Mouse (Mus musculus) macrophage (primary cell): Measurements from ENCODE around the gene Olfr472. TPM values are rescaled to one million over a fixed set of nuclear protein-coding genes. Genes with fewer than 3 reads are reported as not detected.
"Not testable (repeated sequence)": the region's sequence is repeated elsewhere in the genome, so short reads cannot be mapped to it uniquely, and the experiment has no call there.

Source experiments
- H3K27ac ChIP-seq: fragments of 350-480 bp; formaldehyde crosslinking; 2 replicates; pipeline ENCODE4 v1.9.0; 2021
- H3K36me3 ChIP-seq: fragments of 350-480 bp; formaldehyde crosslinking; 2 replicates; pipeline ENCODE4 v1.9.0; 2021; ENCODE audit errors: inconsistent target
- H3K4me3 ChIP-seq: fragments of 350-480 bp; formaldehyde crosslinking; 2 replicates; pipeline ENCODE4 v1.9.0; 2021; ENCODE audit errors: inconsistent target
- H3K79me2 ChIP-seq: fragments of 350-480 bp; formaldehyde crosslinking; 2 replicates; pipeline ENCODE4 v1.9.0; 2021; ENCODE audit errors: inconsistent target
- WGBS: methylation state at CpG from one replicate; pipeline ENCODE4 v1.1.7; 2026; ENCODE audit warnings: inconsistent platforms; ENCODE audit not compliant: missing documents; 5-methylcytosine and 5-hydroxymethylcytosine counted together
- polyA plus RNA-seq: library from polyadenylated mRNA; stranded (reverse); fragments of 250-400 nt; gene quantifications from 3 replicates; pipeline ENCODE4 v1.2.4, GENCODE M21; 2018; ENCODE audit warnings: inconsistent platforms
- total RNA-seq, 78 experiments: library from RNA; depleted of rRNA; stranded (reverse); fragments of 250-400 nt; gene quantifications; 1 replicate in 9 of 78; 2 replicates in 24 of 78; 3 replicates in 43 of 78; 4 replicates in 2 of 78; pipeline ENCODE4 v1.2.4; 2018; ENCODE audit warnings: inconsistent platforms in 56 of 78

Gene Olfr472
- not detected for total RNA-seq (2018; cell fraction: chromatin; rRNA removed)
- not detected for total RNA-seq (2018; cell fraction: cytosol; rRNA removed)
- not detected for total RNA-seq (2018; cell fraction: nucleus; rRNA removed)
- not detected in 3 replicates for polyA plus RNA-seq

DNA sequence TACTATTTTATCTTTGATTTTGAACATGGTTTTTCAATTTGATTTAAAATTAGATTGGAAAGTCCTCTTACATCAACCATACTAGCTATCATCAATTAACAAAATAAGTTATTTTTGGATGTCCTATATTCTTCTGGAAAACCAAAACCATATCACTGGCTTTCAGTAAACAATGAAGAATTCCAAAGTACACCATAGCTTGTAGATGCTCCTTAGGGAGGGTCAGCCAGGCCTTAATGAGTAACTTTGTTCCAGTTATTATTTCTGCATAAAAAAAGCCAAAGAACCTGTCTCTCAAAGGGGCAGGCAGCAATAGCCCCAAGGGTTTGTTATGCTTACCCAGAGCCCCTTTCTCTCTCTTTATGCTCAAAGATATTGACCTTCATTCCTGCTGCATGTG, at the start of gene Olfr472:
Olfr472 (plus strand) TSS at position 301 of the 400 bp plus-strand sequence.
- Histone ChIP-seq H3K79me2 (no peaks in the 10 kb centered on the region), H3K36me3 (no peaks in the 10 kb centered on the region), H3K4me3 (no peak within 1 kb of the TSS), H3K27ac (no peak within 1 kb of the TSS)

GRCm38 (mm10) chr7:107930146-107930545, 32.4 kb downstream of the Olfr472 start, which contains the start of gene Olfr473:
Gene Olfr473 (plus strand): TSS chr7:107930446.
- H3K27ac ChIP-seq: no peak within 1 kb of the TSS
- no peak within 1 kb of the TSS for H3K4me3 ChIP-seq
- WGBS: 80% methylated on average over 1 of the region's 1 CpGs
- no peaks in the 10 kb centered on the region for H3K36me3 ChIP-seq
- H3K79me2 ChIP-seq: no peaks in the 10 kb centered on the region

DNA sequence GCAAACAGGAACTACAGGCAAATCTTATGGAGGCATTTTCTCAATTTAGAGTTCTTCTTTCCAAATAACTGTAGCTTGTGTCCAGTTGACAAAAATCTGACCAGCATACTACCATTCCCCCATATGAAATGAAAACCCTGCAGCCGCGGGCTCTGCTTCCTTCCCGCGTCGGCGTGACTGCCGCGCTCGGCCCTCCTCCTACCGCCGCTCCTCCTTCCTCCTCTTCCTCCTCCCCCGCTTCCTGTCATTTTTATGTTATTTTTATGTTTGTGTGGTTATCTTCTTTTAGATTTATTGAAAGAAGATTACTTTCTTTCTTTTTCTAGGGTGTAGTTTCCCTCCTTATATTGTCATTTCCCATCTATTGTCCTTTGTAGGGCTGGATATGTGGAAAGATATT, 54.8 kb downstream of the Olfr472 start:
- not testable (repeated sequence) for H3K27ac ChIP-seq, H3K4me3 ChIP-seq, H3K36me3 ChIP-seq, H3K79me2 ChIP-seq
- 97% methylated on average over 6 of the region's 12 CpGs for WGBS

- H3K36me3 ChIP-seq: no peaks in the 10 kb centered on the region
- H3K79me2 ChIP-seq: no peaks in the 10 kb centered on the region
- no peak within 1 kb of the TSS for H3K4me3 ChIP-seq
- H3K27ac ChIP-seq: no peak within 1 kb of the TSS
- 87% methylated on average over 1 of the region's 1 CpGs for WGBS
These were observed 56.6 kb downstream of the Olfr472 start, which contains the start of gene Olfr474 for GRCm38 (mm10) chr7:107954343-107954742. Gene Olfr474 (plus strand): TSS chr7:107954643.

Other genes starting within 250 kb of the Olfr472 start
- gene Cyb5r2, start 139.9 kb upstream of the Olfr472 start, polyA plus RNA-seq: not detected in 3 replicates
- not detected in 3 replicates for gene Ovch2, start 96.7 kb upstream of the Olfr472 start, polyA plus RNA-seq
- not detected in 3 replicates for gene Olfr467, start 85.6 kb upstream of the Olfr472 start, polyA plus RNA-seq
- gene Olfr469, start 72.4 kb upstream of the Olfr472 start, polyA plus RNA-seq: not detected in 3 replicates
- gene Olfr470, start 50.4 kb upstream of the Olfr472 start, polyA plus RNA-seq: not detected in 3 replicates
- gene Olfr473, start 32.5 kb downstream of the Olfr472 start, polyA plus RNA-seq: not detected in 3 replicates
- gene Olfr474, start 56.7 kb downstream of the Olfr472 start, polyA plus RNA-seq: not detected in 3 replicates
- gene Olfr476, start 66.9 kb downstream of the Olfr472 start, polyA plus RNA-seq: not detected in 3 replicates
- not detected in 3 replicates for gene Olfr477, start 88.8 kb downstream of the Olfr472 start, polyA plus RNA-seq
- not detected in 3 replicates for gene Olfr478, start 136.1 kb downstream of the Olfr472 start, polyA plus RNA-seq
- gene Olfr479, start 152.8 kb downstream of the Olfr472 start, polyA plus RNA-seq: not detected in 3 replicates
- not detected in 3 replicates for gene Olfr480, start 169.4 kb downstream of the Olfr472 start, polyA plus RNA-seq
- gene Olfr481, start 182.0 kb downstream of the Olfr472 start, polyA plus RNA-seq: not detected in 3 replicates
- 0.11 TPM in 1 of 3 replicates, not detected in the others for gene Olfr482, start 199.7 kb downstream of the Olfr472 start, polyA plus RNA-seq
- not detected in 3 replicates for gene Olfr483, start 202.9 kb downstream of the Olfr472 start, polyA plus RNA-seq
- not detected in 3 replicates for gene Olfr484, start 229.5 kb downstream of the Olfr472 start, polyA plus RNA-seq